Mouse (Mus musculus): ENCODE measurements at regions not wholly inside any gene's neighbourhood (a gene's known extent, or its start where the extent isn't known, plus 50 kb on each side); places are given as distances from the start of the nearest gene placed in this dataset.

DNA sequence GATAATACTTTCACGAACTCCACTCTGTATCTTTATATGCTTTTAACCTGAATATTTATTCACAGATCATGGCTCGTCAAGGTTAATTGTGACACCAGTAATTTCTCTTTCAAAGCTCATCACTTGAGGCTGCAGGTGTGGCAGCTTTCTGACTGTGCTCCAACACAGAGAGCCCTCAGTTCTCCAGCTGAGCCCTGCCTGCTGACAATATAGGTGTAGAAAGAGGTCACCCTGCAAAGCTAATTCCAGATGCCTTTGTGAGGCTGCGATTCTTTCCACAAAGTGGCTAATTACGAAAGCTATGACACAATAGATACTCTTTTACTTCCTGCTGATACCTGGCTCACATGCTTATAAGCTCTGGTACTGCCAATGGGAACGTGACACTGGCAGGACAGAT lies 64.0 kb downstream of the Slitrk5 start:
- whole genome bisulfite sequencing = 30% methylated on average over 5 of the region's 5 CpGs

GRCm38 (mm10) chr14:111763616-111764015 lies 88.7 kb downstream of the Slitrk5 start:
- 51% methylated on average over 4 of the region's 4 CpGs for WGBS
- no peak for ATAC-seq (ENCODE audit: low FRiP score)
- no peaks in the 10 kb centered on the region for H3K27me3 ChIP-seq
- no peak overlapping the region for H3K27ac ChIP-seq
- no peak overlapping the region for H3K9ac ChIP-seq
- no peak overlapping the region for H3K4me3 ChIP-seq
- no peaks in the 10 kb centered on the region for H3K4me1 ChIP-seq (replicated peaks)
- no peaks in the 10 kb centered on the region for H3K36me3 ChIP-seq
- no peaks in the 10 kb centered on the region for H3K9me3 ChIP-seq
- no peak overlapping the region for H3K4me2 ChIP-seq

More for the DNA sequence above, 64.0 kb downstream of the Slitrk5 start:
- H3K9ac ChIP-seq = no peak overlapping the region
- no peaks in the 10 kb centered on the region for H3K9me3 ChIP-seq
- no peaks in the 10 kb centered on the region for H3K36me3 ChIP-seq
- ATAC-seq (ENCODE audit: low FRiP score) = 0 out of 2 replicates have a peak, but pooled peaks have one; percentile 39
- no peaks in the 10 kb centered on the region for H3K27me3 ChIP-seq
- peaks cover 4% of the 10 kb centered on the region for H3K4me1 ChIP-seq (replicated peaks)
- H3K27ac ChIP-seq = no peak overlapping the region
- H3K4me2 ChIP-seq = no peak overlapping the region
- no peak overlapping the region for H3K4me3 ChIP-seq

DNA sequence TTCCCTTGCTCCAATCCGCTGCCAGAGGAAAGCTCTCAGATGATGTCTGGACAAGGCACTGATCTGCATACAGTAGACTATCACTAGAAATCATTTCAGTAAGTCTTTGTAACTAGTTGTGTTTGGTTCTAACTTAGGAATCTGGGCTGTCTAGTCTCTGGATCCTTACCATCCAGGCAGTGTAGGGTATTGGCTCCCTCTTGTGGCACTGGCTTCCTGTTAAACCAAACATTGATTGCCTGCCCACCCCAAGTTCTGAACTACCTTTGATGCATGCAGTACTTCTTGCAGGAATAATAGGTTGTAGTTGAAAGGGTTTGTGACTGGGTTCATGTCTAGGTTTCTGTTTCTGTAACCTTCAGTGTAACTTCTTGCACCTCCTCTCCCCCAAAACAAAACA lies 103.3 kb downstream of the Slitrk5 start:
- Histone ChIP-seq H3K36me3 (no peaks in the 10 kb centered on the region), H3K27ac (no peak overlapping the region), H3K27me3 (no peaks in the 10 kb centered on the region), H3K9ac (no peak overlapping the region), H3K4me1 (replicated peaks) (no peaks in the 10 kb centered on the region), H3K4me3 (no peak overlapping the region), H3K9me3 (no peaks in the 10 kb centered on the region), H3K4me2 (no peak overlapping the region)
- WGBS = 58% methylated on average over 1 of the region's 1 CpGs
- no peak for ATAC-seq (ENCODE audit: low FRiP score)

- no peak for ATAC-seq (ENCODE audit: low FRiP score)
- WGBS = 92% methylated on average over 1 of the region's 1 CpGs
- Histone ChIP-seq H3K4me1 (replicated peaks) (no peaks in the 10 kb centered on the region), H3K4me3 (no peak overlapping the region), H3K27ac (no peak overlapping the region), H3K36me3 (no peaks in the 10 kb centered on the region), H3K9me3 (no peaks in the 10 kb centered on the region), H3K4me2 (no peak overlapping the region), H3K27me3 (no peaks in the 10 kb centered on the region), H3K9ac (no peak overlapping the region)
Measured at GRCm38 (mm10) chr14:111808025-111808424, 133.1 kb downstream of the Slitrk5 start.

GRCm38 (mm10) chr14:111809871-111810270 lies 135.0 kb downstream of the Slitrk5 start:
- 80% methylated on average over 1 of the region's 1 CpGs for WGBS

DNA sequence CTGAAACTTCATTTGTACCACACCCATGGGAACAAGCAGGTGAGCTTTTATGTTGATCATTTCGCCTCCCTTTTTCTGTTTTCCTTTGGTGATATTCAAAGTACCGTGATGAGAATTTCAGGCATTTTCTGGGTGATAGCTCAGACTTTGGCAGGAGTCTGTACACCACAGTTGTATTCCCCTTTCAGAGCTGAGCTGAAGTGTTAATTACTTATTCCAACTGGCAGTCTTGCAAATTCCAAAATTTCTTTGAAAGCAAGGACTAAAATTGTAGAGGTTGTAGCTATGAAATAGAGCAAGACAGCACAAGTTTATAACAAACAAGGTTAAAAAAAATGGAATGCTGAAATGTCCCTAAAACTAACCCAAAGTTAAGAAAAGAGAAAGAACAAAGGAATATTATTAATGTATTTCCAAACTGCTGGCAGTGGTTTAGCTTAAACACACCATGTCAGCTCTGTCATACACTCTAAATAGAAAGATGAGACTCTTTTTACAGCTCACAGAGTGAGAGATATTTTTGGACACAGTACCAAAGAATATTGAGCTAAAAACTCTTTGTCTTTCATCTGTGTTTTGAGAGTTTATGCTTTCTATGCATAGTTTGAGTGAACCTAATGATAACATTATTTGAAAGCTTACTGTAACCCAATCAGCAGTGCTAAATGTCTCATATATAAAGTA lies 147.3 kb downstream of the Slitrk5 start:
- ATAC-seq (ENCODE audit: low FRiP score) = no peak
- H3K36me3 ChIP-seq = no peaks in the 10 kb centered on the region
- no peak overlapping the region for H3K4me3 ChIP-seq
- no peak overlapping the region for H3K9ac ChIP-seq
- H3K9me3 ChIP-seq = no peaks in the 10 kb centered on the region
- no peak overlapping the region for H3K4me2 ChIP-seq
- no peak overlapping the region for H3K27ac ChIP-seq
- no peaks in the 10 kb centered on the region for H3K27me3 ChIP-seq
- WGBS = 86% methylated on average over 2 of the region's 2 CpGs
- no peaks in the 10 kb centered on the region for H3K4me1 ChIP-seq (replicated peaks)

More at GRCm38 (mm10) chr14:111809871-111810270, 135.0 kb downstream of the Slitrk5 start:
- Histone ChIP-seq H3K4me3 (no peak overlapping the region), H3K9ac (no peak overlapping the region), H3K4me2 (no peak overlapping the region), H3K9me3 (no peaks in the 10 kb centered on the region), H3K4me1 (replicated peaks) (no peaks in the 10 kb centered on the region), H3K27ac (no peak overlapping the region), H3K36me3 (no peaks in the 10 kb centered on the region), H3K27me3 (no peaks in the 10 kb centered on the region)
- ATAC-seq (ENCODE audit: low FRiP score) = no peak

Measured in hindbrain, embryonic 13.5 days (tissue).